Comparison of ENCODE assay signal across 9 mouse cellular contexts in genomic region chr16:93246825-93247224, GRCm38 (mm10).
DNase-seq lines count a peak whose midpoint lies in the region; ATAC-seq lines count a peak whose summit lies in the region.
"Had no signal": no experiment of that assay in that cellular context is flagged by ENCODE, and none has a peak within 500 bp of the region (broad histone marks: within the 10 kb centered on the region; RNA-seq: fewer than 3 reads in every experiment).

No protein-coding gene starts in this region.

- no peaks in the 10 kb centered on the region for H3K27me3 ChIP-seq in forebrain, embryonic 14.5 days (replicated peaks; ENCODE audit: control insufficient read depth, insufficient read depth, low read length)
- H3K27me3 ChIP-seq in forebrain, embryonic 12.5 days: no peaks in the 10 kb centered on the region
- H3K27me3 ChIP-seq in neural tube, embryonic 15.5 days (replicated peaks): peaks cover 22% of the 10 kb centered on the region; the same call in 1 of the 2 replicates
- no peaks in the 10 kb centered on the region for H3K27me3 ChIP-seq in forebrain, embryonic 16.5 days (replicated peaks; ENCODE audit: control insufficient read depth, insufficient read depth, low read length)
- H3K27me3 ChIP-seq: CH12.LX had no signal

- no peaks in the 10 kb centered on the region for H3K36me3 ChIP-seq in forebrain, embryonic 14.5 days (ENCODE audit: control insufficient read depth, insufficient read depth, low read length)
- H3K36me3 ChIP-seq in forebrain, embryonic 12.5 days (replicated peaks): no peaks in the 10 kb centered on the region
- H3K36me3 ChIP-seq in neural tube, embryonic 15.5 days: no peaks in the 10 kb centered on the region
- no peaks in the 10 kb centered on the region for H3K36me3 ChIP-seq in forebrain, embryonic 16.5 days (ENCODE audit: control insufficient read depth, insufficient read depth)

- no peak for ATAC-seq in forebrain, embryonic 14.5 days
- no peak for ATAC-seq in forebrain, embryonic 12.5 days (ENCODE audit: low FRiP score)
- peak; percentile 35; the same call in 1 of the 2 replicates for ATAC-seq in granulocyte monocyte progenitor cell, adult 5-6 weeks (replicated peaks; ENCODE audit: poor library complexity, severe bottlenecking)
- ATAC-seq in neural tube, embryonic 15.5 days (ENCODE audit: low FRiP score): 0 out of 2 replicates have a peak, but pooled peaks have one; percentile 24
- no peak for ATAC-seq in forebrain, embryonic 16.5 days

- WGBS in forebrain, embryonic 14.5 days: 15% methylated on average over 7 of the region's 7 CpGs
- WGBS in forebrain, embryonic 12.5 days: 37% methylated on average over 7 of the region's 7 CpGs
- WGBS in neural tube, embryonic 15.5 days: 4% methylated on average over 7 of the region's 7 CpGs
- 23% methylated on average over 7 of the region's 7 CpGs for WGBS in forebrain, embryonic 16.5 days

- H3K4me1 ChIP-seq in forebrain, embryonic 14.5 days (ENCODE audit: control insufficient read depth, insufficient read depth, low read length): no peaks in the 10 kb centered on the region; the same call in 1 of the 2 replicates
- peaks cover 6% of the 10 kb centered on the region for H3K4me1 ChIP-seq in forebrain, embryonic 12.5 days
- H3K4me1 ChIP-seq in neural tube, embryonic 15.5 days: peaks cover 9% of the 10 kb centered on the region
- no peaks in the 10 kb centered on the region for H3K4me1 ChIP-seq in forebrain, embryonic 16.5 days (replicated peaks; ENCODE audit: control insufficient read depth, insufficient read depth, low read length)

- peak; percentile 45 for DNase-seq in forebrain, embryonic 14.5 days (ENCODE audit: low spot score)
- DNase-seq in ovary, postnatal 36 days (ENCODE audit: low spot score): peak; percentile 17
- DNase-seq in ovary, postnatal 14 days (ENCODE audit: low spot score): no peak
- no peak for DNase-seq in thymus, postnatal 0 days (ENCODE audit: low spot score)

- no peak overlapping the region for H3K4me3 ChIP-seq in forebrain, embryonic 14.5 days (ENCODE audit: low read depth, low read length)
- no peak overlapping the region for H3K4me3 ChIP-seq in forebrain, embryonic 12.5 days (replicated peaks)
- no peak overlapping the region for H3K4me3 ChIP-seq in neural tube, embryonic 15.5 days (replicated peaks)
- H3K4me3 ChIP-seq in forebrain, embryonic 16.5 days (replicated peaks; ENCODE audit: low read length): no peak overlapping the region

- H3K4me2 ChIP-seq in forebrain, embryonic 14.5 days (ENCODE audit: low read length): no peak overlapping the region
- H3K4me2 ChIP-seq in forebrain, embryonic 12.5 days: no peak overlapping the region
- H3K4me2 ChIP-seq in neural tube, embryonic 15.5 days: peak overlapping the region; percentile 6; the same call in 1 of the 2 replicates
- no peak overlapping the region for H3K4me2 ChIP-seq in forebrain, embryonic 16.5 days (ENCODE audit: low read length)

- H3K9me3 ChIP-seq in forebrain, embryonic 14.5 days (replicated peaks; ENCODE audit: control insufficient read depth, low read length): no peaks in the 10 kb centered on the region
- H3K9me3 ChIP-seq in forebrain, embryonic 12.5 days: no peaks in the 10 kb centered on the region
- H3K9me3 ChIP-seq in neural tube, embryonic 15.5 days (replicated peaks): no peaks in the 10 kb centered on the region
- H3K9me3 ChIP-seq in forebrain, embryonic 16.5 days (ENCODE audit: control insufficient read depth, low read length): no peaks in the 10 kb centered on the region

- no peak overlapping the region for H3K9ac ChIP-seq in forebrain, embryonic 14.5 days (ENCODE audit: low read length)
- no peak overlapping the region for H3K9ac ChIP-seq in forebrain, embryonic 12.5 days
- H3K9ac ChIP-seq in neural tube, embryonic 15.5 days (replicated peaks): no peak overlapping the region
- H3K9ac ChIP-seq in forebrain, embryonic 16.5 days (replicated peaks; ENCODE audit: low read depth, low read length): no peak overlapping the region

- no peak overlapping the region for H3K27ac ChIP-seq in forebrain, embryonic 14.5 days (ENCODE audit: low read depth, low read length)
- no peak overlapping the region for H3K27ac ChIP-seq in forebrain, embryonic 12.5 days
- no peak overlapping the region for H3K27ac ChIP-seq in neural tube, embryonic 15.5 days (replicated peaks)
- no peak overlapping the region for H3K27ac ChIP-seq in forebrain, embryonic 16.5 days (ENCODE audit: low read length)

Comparison
In these comparisons a context has a peak if more than half of its experiments do, and no peak if none do; other contexts are left out.
1. DNase-seq: peak in forebrain, embryonic 14.5 days (single experiment) and ovary, postnatal 36 days (single experiment); none in ovary, postnatal 14 days (single experiment) and thymus, postnatal 0 days (single experiment).
2. ATAC-seq: peak in granulocyte monocyte progenitor cell, adult 5-6 weeks (single experiment) and neural tube, embryonic 15.5 days (single experiment); none in forebrain, embryonic 14.5 days (single experiment), forebrain, embryonic 12.5 days (single experiment) and forebrain, embryonic 16.5 days (single experiment).